Mouse (Mus musculus): ENCODE results near the gene Catsper4. TPM values are rescaled to one million over a fixed set of nuclear protein-coding genes. Genes with fewer than 3 reads are reported as not detected.
A peak's percentile ranks its signal among the peaks of the same experiment; 100 is the strongest.

The Catsper4 gene
- total and polyA plus RNA-seq, 3 experiments = not detected

DNA sequence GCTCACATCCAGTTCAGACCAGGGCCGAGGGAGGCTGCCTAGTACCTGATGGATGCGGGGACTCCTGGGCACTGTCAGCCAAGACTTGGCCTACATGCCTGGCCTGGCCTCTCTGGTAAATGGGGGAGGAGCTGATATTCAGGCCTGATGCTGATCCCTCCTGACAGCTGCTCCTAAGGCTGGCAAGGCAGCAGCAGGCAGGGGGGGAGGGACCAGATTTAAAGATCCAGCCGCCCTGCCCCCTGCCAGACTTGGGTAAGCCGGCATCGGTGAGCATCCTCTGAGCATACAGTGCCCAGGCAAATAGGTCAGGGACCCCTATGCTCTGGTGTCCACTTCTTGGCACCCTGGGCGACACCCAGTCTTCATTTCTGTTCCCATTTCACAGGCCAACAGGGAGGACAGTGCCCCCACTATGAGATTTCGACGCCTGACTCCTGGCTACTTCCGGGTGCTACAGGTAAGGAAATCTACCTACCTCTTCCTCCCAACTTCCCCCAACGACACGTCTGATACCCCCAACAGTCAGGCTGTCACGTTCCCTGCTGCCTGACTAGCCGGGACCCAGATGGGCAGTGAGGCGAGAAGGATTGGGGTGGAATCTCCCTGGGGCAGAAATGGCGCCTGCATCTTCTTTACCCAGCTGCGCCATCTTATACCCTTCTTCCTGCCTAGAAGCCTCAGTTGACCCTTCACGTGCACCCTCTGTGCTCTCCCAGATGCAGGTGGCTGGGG lies 16.5 kb upstream of the Catsper4 start, which contains the start of gene E130218I03Rik:
E130218I03Rik (plus strand) TSS at position 147 of the 735 bp plus-strand sequence.
- no peaks in the 10 kb centered on the region for H3K9me3 ChIP-seq (replicated peaks; ENCODE audit: low read length)
- TF ChIP-seq POLR2AphosphoS2 (IDR thresholded peaks at IDR 0.05; ENCODE audit: low read depth, low read length) (no peak), POLR2A (IDR thresholded peaks at IDR 0.05; ENCODE audit: low read depth, low read length) (0 out of 2 replicates have a peak, but pooled peaks have one; percentile 23), ZNF384 (IDR thresholded peaks at IDR 0.05; ENCODE audit: low read depth, low read length) (no peak), JUN (IDR thresholded peaks at IDR 0.05; ENCODE audit: insufficient read depth, low read depth, low read length) (no peak), ELF1 (IDR thresholded peaks at IDR 0.05; ENCODE audit: low read depth, low read length) (no peak), CTCF (conservative IDR thresholded peaks at IDR 0.05 in 1 of 2, IDR thresholded peaks at IDR 0.05 in 1 of 2; ENCODE audit: low read depth in 2 of 2, low read length in 2 of 2) (no peak)
- in situ Hi-C loops (cut with MboI; ENCODE audit: low pct_ligation_motif_present, low pct_unique_long_range_greater_than_20kb, low sequenced_read_pairs) = no loop called here
- dilution Hi-C loops (cut with MboI; ENCODE audit: extremely low pct_ligation_motif_present, extremely low pct_unique_long_range_greater_than_20kb, low sequenced_read_pairs) = no loop called here
- peak within 1 kb of the TSS; percentile 69 for H3K9ac ChIP-seq (ENCODE audit: insufficient read depth, low read depth)
- peak within 1 kb of the TSS; percentile 42 for H3K4me2 ChIP-seq (ENCODE audit: insufficient read depth, low read depth, poor library complexity, severe bottlenecking)
- H3K36me3 ChIP-seq (replicated peaks in 1 of 2; ENCODE audit: control insufficient read depth in 1 of 2, insufficient read depth in 1 of 2, low read length in 1 of 2) = peaks cover 7 to 17% of the 10 kb centered on the region in 2 experiments
- peaks cover 10% of the 10 kb centered on the region; the same call in 1 of the 2 replicates for H3K79me2 ChIP-seq (replicated peaks; ENCODE audit: control insufficient read depth, extremely low read depth, insufficient read depth, poor library complexity, severe bottlenecking)
- no peak for DNase-seq (ENCODE audit: extremely low read depth)
- H3K27ac ChIP-seq (ENCODE audit: insufficient read depth, low read depth) = no peak within 1 kb of the TSS
- peaks cover 31% of the 10 kb centered on the region for H3K27me3 ChIP-seq (replicated peaks)
- H3K4me1 ChIP-seq (ENCODE audit: control insufficient read depth in 1 of 2, insufficient read depth in 2 of 2) = peaks cover 9 to 19% of the 10 kb centered on the region in 2 experiments; a peak in 3 of 4 replicates
- H3K4me3 ChIP-seq (replicated peaks in 1 of 3; ENCODE audit: low read depth in 2 of 3, low read length in 2 of 3, poor library complexity in 1 of 3) = peak within 1 kb of the TSS; percentile 81 to 93 (median 89)

GRCm38 (mm10) chr4:134238686-134239085 lies 11.5 kb upstream of the Catsper4 start:
- no peak for DNase-seq (ENCODE audit: extremely low read depth)
- peaks cover 4 to 11% of the 10 kb centered on the region in 2 experiments for H3K36me3 ChIP-seq (replicated peaks in 1 of 2; ENCODE audit: control insufficient read depth in 1 of 2, insufficient read depth in 1 of 2, low read length in 1 of 2)
- peaks cover 3% of the 10 kb centered on the region for H3K27me3 ChIP-seq (replicated peaks)
- dilution Hi-C loops (cut with MboI; ENCODE audit: extremely low pct_ligation_motif_present, extremely low pct_unique_long_range_greater_than_20kb, low sequenced_read_pairs) = no loop called here
- H3K4me2 ChIP-seq (ENCODE audit: insufficient read depth, low read depth, poor library complexity, severe bottlenecking) = no peak overlapping the region
- H3K4me3 ChIP-seq (replicated peaks in 1 of 3; ENCODE audit: low read depth in 2 of 3, low read length in 2 of 3, poor library complexity in 1 of 3) = no peak overlapping the region
- peaks cover 9 to 14% of the 10 kb centered on the region in 2 experiments; a peak in 3 of 4 replicates for H3K4me1 ChIP-seq (ENCODE audit: control insufficient read depth in 1 of 2, insufficient read depth in 2 of 2)
- no peaks in the 10 kb centered on the region for H3K9me3 ChIP-seq (replicated peaks; ENCODE audit: low read length)
- in situ Hi-C loops (cut with MboI; ENCODE audit: low pct_ligation_motif_present, low pct_unique_long_range_greater_than_20kb, low sequenced_read_pairs) = no loop called here
- no peak overlapping the region for H3K9ac ChIP-seq (ENCODE audit: insufficient read depth, low read depth)
- no peak overlapping the region for H3K27ac ChIP-seq (ENCODE audit: insufficient read depth, low read depth)
- H3K79me2 ChIP-seq (replicated peaks; ENCODE audit: control insufficient read depth, extremely low read depth, insufficient read depth, poor library complexity, severe bottlenecking) = no peaks in the 10 kb centered on the region
- TF ChIP-seq IRF4 (IDR thresholded peaks at IDR 0.05; ENCODE audit: low read depth, low read length) = no peak
- TF ChIP-seq ETS1 (conservative IDR thresholded peaks at IDR 0.05; ENCODE audit: low read depth, low read length) = no peak
- no peak for TF ChIP-seq GABPA (IDR thresholded peaks at IDR 0.05; ENCODE audit: insufficient replicate concordance, low read depth, low read length)
- TF ChIP-seq MYC (IDR thresholded peaks at IDR 0.05; ENCODE audit: low read depth, low read length) = no peak
- 0 out of 4 replicates have a peak, but pooled peaks of 1 of the 2 experiments have one; percentile 18 for TF ChIP-seq CTCF (conservative IDR thresholded peaks at IDR 0.05 in 1 of 2, IDR thresholded peaks at IDR 0.05 in 1 of 2; ENCODE audit: low read depth in 2 of 2, low read length in 2 of 2)

DNA sequence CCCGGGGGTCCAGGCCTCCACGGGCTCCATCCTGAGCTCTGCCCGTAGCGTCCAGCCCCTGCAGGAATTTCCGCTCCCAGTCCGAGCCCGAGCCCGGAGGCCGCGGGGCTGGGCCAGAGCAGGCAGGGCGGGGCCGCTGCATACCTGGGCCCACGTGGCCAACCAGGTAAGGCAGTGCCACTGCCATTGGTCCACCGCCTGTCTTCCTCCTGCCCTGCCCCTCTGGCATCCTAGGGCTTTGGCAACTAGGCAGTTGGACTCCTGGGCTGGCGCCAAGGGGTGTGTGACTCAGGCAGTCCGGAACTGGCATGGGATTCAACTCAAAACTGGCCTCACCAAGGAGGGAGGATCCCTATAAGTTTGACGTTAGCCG lies 11.1 kb upstream of the Catsper4 start, which contains the start of gene Cnksr1:
Cnksr1 (minus strand) TSS at position 121 of the 373 bp plus-strand sequence.
- H3K4me1 ChIP-seq (ENCODE audit: control insufficient read depth in 1 of 2, insufficient read depth in 2 of 2) = peaks cover 6 to 10% of the 10 kb centered on the region in 2 experiments; a peak in 2 of 4 replicates
- H3K79me2 ChIP-seq (replicated peaks; ENCODE audit: control insufficient read depth, extremely low read depth, insufficient read depth, poor library complexity, severe bottlenecking) = no peaks in the 10 kb centered on the region
- no peak within 1 kb of the TSS for H3K4me2 ChIP-seq (ENCODE audit: insufficient read depth, low read depth, poor library complexity, severe bottlenecking)
- no peak within 1 kb of the TSS for H3K27ac ChIP-seq (ENCODE audit: insufficient read depth, low read depth)
- H3K36me3 ChIP-seq (replicated peaks in 1 of 2; ENCODE audit: control insufficient read depth in 1 of 2, insufficient read depth in 1 of 2, low read length in 1 of 2) = peaks cover 0 to 7% of the 10 kb centered on the region in 2 experiments
- H3K9me3 ChIP-seq (replicated peaks; ENCODE audit: low read length) = no peaks in the 10 kb centered on the region
- peaks cover 4% of the 10 kb centered on the region for H3K27me3 ChIP-seq (replicated peaks)
- no peak within 1 kb of the TSS for H3K4me3 ChIP-seq (replicated peaks in 1 of 3; ENCODE audit: low read depth in 2 of 3, low read length in 2 of 3, poor library complexity in 1 of 3)
- no peak within 1 kb of the TSS for H3K9ac ChIP-seq (ENCODE audit: insufficient read depth, low read depth)
- in situ Hi-C loops (cut with MboI; ENCODE audit: low pct_ligation_motif_present, low pct_unique_long_range_greater_than_20kb, low sequenced_read_pairs) (no loop called here), dilution Hi-C loops (cut with MboI; ENCODE audit: extremely low pct_ligation_motif_present, extremely low pct_unique_long_range_greater_than_20kb, low sequenced_read_pairs) (no loop called here)
- DNase-seq (ENCODE audit: extremely low read depth) = no peak
- TF ChIP-seq CHD2 (IDR thresholded peaks at IDR 0.05; ENCODE audit: low read length) (no peak), NELFE (IDR thresholded peaks at IDR 0.05; ENCODE audit: low read depth, low read length) (no peak), MEF2A (IDR thresholded peaks at IDR 0.05; ENCODE audit: borderline replicate concordance, low read depth, low read length) (no peak), POLR2A (IDR thresholded peaks at IDR 0.05; ENCODE audit: low read depth, low read length) (no peak), USF1 (IDR thresholded peaks at IDR 0.05; ENCODE audit: low read depth, low read length) (no peak), POLR2AphosphoS2 (IDR thresholded peaks at IDR 0.05; ENCODE audit: low read depth, low read length) (no peak), GABPA (IDR thresholded peaks at IDR 0.05; ENCODE audit: insufficient replicate concordance, low read depth, low read length) (no peak), ZNF384 (IDR thresholded peaks at IDR 0.05; ENCODE audit: low read depth, low read length) (no peak), CHD1 (IDR thresholded peaks at IDR 0.05; ENCODE audit: low read depth, low read length) (no peak), KAT2A (IDR thresholded peaks at IDR 0.05; ENCODE audit: insufficient replicate concordance, low read length) (no peak), HCFC1 (IDR thresholded peaks at IDR 0.05; ENCODE audit: low read depth, low read length) (no peak), MAZ (IDR thresholded peaks at IDR 0.05; ENCODE audit: low read depth, low read length) (no peak), RAD21 (IDR thresholded peaks at IDR 0.05; ENCODE audit: low read depth, low read length) (no peak), MYC (IDR thresholded peaks at IDR 0.05; ENCODE audit: low read depth, low read length) (no peak), TBP (conservative IDR thresholded peaks at IDR 0.05; ENCODE audit: low read depth, low read length) (no peak), MAFK (IDR thresholded peaks at IDR 0.05; ENCODE audit: insufficient replicate concordance, low read length) (no peak), SMC3 (IDR thresholded peaks at IDR 0.05; ENCODE audit: low read depth, low read length) (no peak), JUND (conservative IDR thresholded peaks at IDR 0.05; ENCODE audit: low read depth, low read length) (no peak)
